11 mouse cellular contexts compared by ENCODE assay signal in the genomic region with DNA sequence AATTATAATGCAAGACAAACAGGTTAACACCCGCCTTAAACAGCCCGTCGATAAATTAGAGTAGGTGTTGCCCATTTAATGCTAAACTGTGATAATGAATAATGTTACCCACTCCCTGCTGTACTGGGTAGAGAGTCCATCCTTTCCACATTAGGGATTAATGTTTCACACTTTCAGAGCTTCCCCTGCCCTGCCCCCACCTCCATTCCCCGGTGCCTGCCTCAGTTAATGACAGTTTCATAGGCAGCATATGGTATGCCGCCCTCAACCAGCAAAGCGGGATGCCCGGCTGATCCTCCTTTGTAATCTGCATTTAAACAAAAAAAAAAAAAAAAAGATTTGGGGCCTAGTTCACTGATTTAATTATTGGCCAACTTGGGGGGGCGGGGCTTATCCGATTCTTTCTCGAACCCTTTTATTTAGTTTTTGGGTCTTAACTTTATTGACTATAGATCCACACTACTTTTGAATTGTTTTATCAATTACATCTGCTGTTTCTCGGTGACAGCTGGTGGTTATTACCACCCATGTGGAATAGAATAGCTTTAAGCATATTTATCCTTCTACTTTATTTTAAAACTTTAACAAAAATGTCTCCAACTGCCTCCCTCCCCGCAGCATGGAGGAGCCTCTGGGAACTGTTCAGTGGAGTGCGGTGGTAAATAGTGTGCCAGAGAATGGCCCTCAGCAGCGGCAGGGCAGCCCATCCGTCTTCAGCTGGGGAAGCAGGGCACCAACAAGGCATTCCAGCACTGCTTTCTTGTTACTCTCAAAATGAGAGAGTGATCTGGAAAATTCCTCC.
A peak's percentile ranks its signal among the peaks of the same experiment; 100 is the strongest.
DNase-seq lines count a peak whose midpoint lies in the region; ATAC-seq lines count a peak whose summit lies in the region.
"Had no signal": no experiment of that assay in that cellular context is flagged by ENCODE, and none has a peak within 500 bp of the region (broad histone marks: within the 10 kb centered on the region; RNA-seq: fewer than 3 reads in every experiment).

No protein-coding gene starts in this region.

- no peak overlapping the region for H3K9ac ChIP-seq in midbrain, embryonic 16.5 days (ENCODE audit: low read depth, low read length)
- no peak overlapping the region for H3K9ac ChIP-seq in neural tube, embryonic 13.5 days
- H3K9ac ChIP-seq: stomach, embryonic 15.5 days had no signal

- peak; percentile 39 for DNase-seq in heart, adult 11 months
- no peak for DNase-seq in heart, postnatal 10 days
- DNase-seq in midbrain, embryonic 10.5 days (ENCODE audit: low spot score) = no peak
- peak; percentile 48 for DNase-seq in layer of hippocampus, adult 9-11 months
- DNase-seq in adrenal gland, postnatal 14 days = no peak
- no peak for DNase-seq in gastrocnemius, postnatal 14 days
- DNase-seq: cerebellum, adult 18-20 months; right cerebral cortex, adult 18-20 months had no signal

- no peaks in the 10 kb centered on the region for H3K36me3 ChIP-seq in midbrain, embryonic 10.5 days
- H3K36me3 ChIP-seq in midbrain, embryonic 16.5 days (ENCODE audit: control insufficient read depth, insufficient read depth, low read length) = no peaks in the 10 kb centered on the region
- H3K36me3 ChIP-seq in neural tube, embryonic 13.5 days = 0 out of 2 replicates have a peak, but pooled peaks cover under 1% of the 10 kb centered on the region
- H3K36me3 ChIP-seq: stomach, embryonic 15.5 days had no signal

- no peaks in the 10 kb centered on the region for H3K9me3 ChIP-seq in midbrain, embryonic 10.5 days (replicated peaks)
- no peaks in the 10 kb centered on the region for H3K9me3 ChIP-seq in midbrain, embryonic 16.5 days (replicated peaks; ENCODE audit: control insufficient read depth, low read length, poor library complexity, severe bottlenecking)
- no peaks in the 10 kb centered on the region for H3K9me3 ChIP-seq in neural tube, embryonic 13.5 days
- H3K9me3 ChIP-seq: stomach, embryonic 15.5 days had no signal

- H3K4me2 ChIP-seq in midbrain, embryonic 16.5 days (ENCODE audit: low read length) = no peak overlapping the region
- no peak overlapping the region for H3K4me2 ChIP-seq in neural tube, embryonic 13.5 days
- H3K4me2 ChIP-seq: stomach, embryonic 15.5 days had no signal

- H3K27ac ChIP-seq in midbrain, embryonic 10.5 days (replicated peaks) = peak overlapping the region; percentile 67
- H3K27ac ChIP-seq in midbrain, embryonic 16.5 days (ENCODE audit: low read length) = no peak overlapping the region
- peak overlapping the region; percentile 70 for H3K27ac ChIP-seq in neural tube, embryonic 13.5 days (replicated peaks)
- H3K27ac ChIP-seq: stomach, embryonic 15.5 days had no signal

- H3K27me3 ChIP-seq in midbrain, embryonic 10.5 days (ENCODE audit: low read depth, poor library complexity, severe bottlenecking) = peaks cover 31% of the 10 kb centered on the region
- no peaks in the 10 kb centered on the region for H3K27me3 ChIP-seq in midbrain, embryonic 16.5 days (ENCODE audit: control insufficient read depth, insufficient read depth, low read depth, low read length)
- H3K27me3 ChIP-seq in neural tube, embryonic 13.5 days = no peaks in the 10 kb centered on the region
- H3K27me3 ChIP-seq: stomach, embryonic 15.5 days had no signal

- 18% methylated on average over 15 of the region's 15 CpGs for WGBS in midbrain, embryonic 10.5 days
- 15% methylated on average over 15 of the region's 15 CpGs for WGBS in midbrain, embryonic 16.5 days
- 20% methylated on average over 15 of the region's 15 CpGs for WGBS in neural tube, embryonic 13.5 days

- no peak for ATAC-seq in midbrain, embryonic 16.5 days
- peak; percentile 42; the same call in 1 of the 2 replicates for ATAC-seq in neural tube, embryonic 13.5 days (ENCODE audit: low read depth)

- no peak overlapping the region for H3K4me3 ChIP-seq in midbrain, embryonic 10.5 days
- no peak overlapping the region for H3K4me3 ChIP-seq in midbrain, embryonic 16.5 days (ENCODE audit: low read depth, low read length)
- H3K4me3 ChIP-seq in neural tube, embryonic 13.5 days = no peak overlapping the region
- H3K4me3 ChIP-seq: stomach, embryonic 15.5 days had no signal

- intact Hi-C loops in heart, postnatal 10 days (cut with DNase I) = no loop called here
- intact Hi-C loops in gastrocnemius, postnatal 14 days (cut with DNase I; ENCODE audit: low total_unique reads) = no loop called here

- peaks cover 42% of the 10 kb centered on the region for H3K4me1 ChIP-seq in midbrain, embryonic 10.5 days
- H3K4me1 ChIP-seq in midbrain, embryonic 16.5 days (ENCODE audit: control insufficient read depth, insufficient read depth, low read length) = peaks cover 7% of the 10 kb centered on the region; the same call in 1 of the 2 replicates
- H3K4me1 ChIP-seq in neural tube, embryonic 13.5 days (replicated peaks) = peaks cover 35% of the 10 kb centered on the region
- H3K4me1 ChIP-seq: stomach, embryonic 15.5 days had no signal

Comparison
In these comparisons a context has a peak if more than half of its experiments do, and no peak if none do; other contexts are left out.
1. DNase-seq: peak in heart, adult 11 months (single experiment) and layer of hippocampus, adult 9-11 months (single experiment); none in heart, postnatal 10 days (0 of 2), midbrain, embryonic 10.5 days (single experiment), adrenal gland, postnatal 14 days (single experiment) and gastrocnemius, postnatal 14 days (single experiment).